Mouse (Mus musculus) kidney, postnatal 25 days (tissue): ENCODE results near the gene Btaf1.

ENCODE experiments used
- DNase-seq, 2 experiments: peaks; one replicate each; pipeline ENCODE4 v3.0.0; 2021; ENCODE audit warnings: mixed read lengths in 2 of 2

Btaf1 gene

GRCm38 (mm10) chr19:37025839-37026319, 100.0 kb downstream of the Btaf1 start:
- no peak for DNase-seq

GRCm38 (mm10) chr19:37026408-37026807, 100.5 kb downstream of the Btaf1 start:
- no peak for DNase-seq

GRCm38 (mm10) chr19:37029771-37030170, 103.9 kb downstream of the Btaf1 start:
- no peak for DNase-seq

- DNase-seq: no peak
Measured at GRCm38 (mm10) chr19:37031446-37031845, 105.6 kb downstream of the Btaf1 start.

GRCm38 (mm10) chr19:37032364-37032763, 106.5 kb downstream of the Btaf1 start:
- DNase-seq: no peak

GRCm38 (mm10) chr19:37040906-37041305, 115.0 kb downstream of the Btaf1 start:
- no peak for DNase-seq

GRCm38 (mm10) chr19:37044431-37044830, 118.6 kb downstream of the Btaf1 start:
- DNase-seq: no peak

GRCm38 (mm10) chr19:37048507-37048906, 122.6 kb downstream of the Btaf1 start:
- no peak for DNase-seq

GRCm38 (mm10) chr19:37050643-37051345, 124.9 kb downstream of the Btaf1 start:
- DNase-seq: peak in 1 of 2 experiments; percentile 78

GRCm38 (mm10) chr19:37055976-37056556, 130.2 kb downstream of the Btaf1 start:
- DNase-seq: no peak

GRCm38 (mm10) chr19:37057161-37057905, 131.5 kb downstream of the Btaf1 start:
- no peak for DNase-seq

GRCm38 (mm10) chr19:37059623-37060022, 133.7 kb downstream of the Btaf1 start:
- peak; percentile 65 to 85 for DNase-seq

GRCm38 (mm10) chr19:37060078-37060477, 134.2 kb downstream of the Btaf1 start:
- DNase-seq: no peak
